Mouse (Mus musculus) adipocyte (in vitro differentiated cells): ENCODE data around the gene Btbd7.
A peak's percentile ranks its signal among the peaks of the same experiment; 100 is the strongest.

Experiments used
- DNase-seq: peaks from one replicate; pipeline ENCODE4 v3.0.0-alpha.2; 2016; ENCODE audit warnings: low spot score

Gene Btbd7

GRCm38 (mm10) chr12:102782841-102783240 is 95.4 kb downstream of the Btbd7 start:
- no peak for DNase-seq

DNA sequence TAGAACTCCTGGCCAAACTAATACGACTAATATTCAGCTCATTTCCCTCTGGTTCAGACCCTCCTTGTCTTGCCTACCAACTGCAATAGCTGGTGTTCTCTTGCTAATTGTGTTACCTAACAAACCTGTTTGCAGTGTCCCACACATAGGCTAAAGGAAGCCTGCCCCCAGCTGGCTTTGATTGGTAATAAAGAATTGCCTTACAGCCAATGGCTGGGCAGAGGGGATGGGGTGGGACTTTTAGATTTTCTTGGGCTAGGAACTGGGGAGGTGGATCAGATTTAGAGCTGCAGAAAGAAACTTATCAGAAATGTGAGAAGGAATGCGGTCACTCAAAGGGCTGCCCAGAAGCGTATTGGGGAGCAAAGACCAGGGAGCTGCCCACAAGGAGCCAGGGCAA is 98.8 kb downstream of the Btbd7 start:
- peak; percentile 16 for DNase-seq

- no peak for DNase-seq
These were observed 100.1 kb downstream of the Btbd7 start for GRCm38 (mm10) chr12:102778151-102778550.

DNA sequence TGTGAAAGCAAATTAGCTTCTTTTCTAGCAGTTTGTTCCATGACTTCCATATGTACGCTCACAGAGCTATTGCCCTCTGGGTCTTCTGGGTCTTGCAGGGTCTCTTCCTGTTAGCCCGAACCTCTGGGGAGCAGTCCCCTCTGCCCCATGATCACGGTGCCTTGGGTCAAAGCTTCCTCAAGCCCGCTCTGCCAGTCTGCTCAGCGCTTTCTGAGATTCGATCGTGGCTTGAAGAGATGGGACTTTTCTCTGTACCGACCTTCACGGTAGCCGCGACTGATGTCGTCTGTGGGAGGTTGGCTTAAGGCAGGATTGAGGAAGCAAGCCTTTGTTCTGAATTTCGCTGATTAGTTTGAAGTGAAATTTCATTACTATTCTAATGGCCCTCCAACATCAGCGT is 102.2 kb downstream of the Btbd7 start:
- DNase-seq = no peak

DNA sequence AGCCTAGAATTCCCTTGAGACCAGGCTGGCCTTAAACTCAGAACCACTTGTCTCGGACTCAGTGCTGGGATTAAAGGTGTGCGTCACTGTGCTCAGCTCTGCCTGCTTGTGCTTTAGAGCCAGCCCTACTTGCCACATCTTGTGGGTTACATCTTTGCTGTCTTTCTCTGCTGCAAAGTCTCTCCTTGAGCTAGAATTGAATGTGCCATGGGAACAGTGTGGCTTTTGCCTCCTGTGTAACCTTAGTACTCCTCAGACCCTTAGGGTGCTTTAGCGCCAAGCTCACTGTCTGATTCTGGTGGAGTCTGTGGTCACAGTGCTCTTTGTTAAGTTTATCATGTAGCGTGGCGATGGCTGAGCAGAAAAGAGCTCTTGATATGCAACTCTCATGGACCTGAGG is 105.6 kb downstream of the Btbd7 start:
- no peak for DNase-seq

DNA sequence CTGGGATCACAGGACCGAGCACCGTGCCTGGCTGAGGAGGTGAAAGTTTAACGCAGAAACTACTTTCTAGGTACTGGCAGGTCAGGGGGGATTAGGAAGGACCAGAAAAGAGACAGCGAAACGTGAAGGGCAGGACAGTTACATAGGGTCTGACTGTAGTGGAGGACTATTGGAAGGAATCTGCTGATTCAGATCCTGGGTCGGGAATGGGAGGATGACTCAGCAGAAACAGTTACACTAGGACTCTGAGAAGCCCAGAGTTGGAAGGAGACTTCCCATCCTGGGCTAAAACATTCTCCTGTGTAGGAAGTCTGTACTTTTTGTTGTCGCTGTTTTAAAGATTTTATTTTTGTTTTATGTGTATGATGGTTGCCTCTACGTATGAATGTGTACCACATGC is 106.7 kb downstream of the Btbd7 start:
- DNase-seq = no peak

DNA sequence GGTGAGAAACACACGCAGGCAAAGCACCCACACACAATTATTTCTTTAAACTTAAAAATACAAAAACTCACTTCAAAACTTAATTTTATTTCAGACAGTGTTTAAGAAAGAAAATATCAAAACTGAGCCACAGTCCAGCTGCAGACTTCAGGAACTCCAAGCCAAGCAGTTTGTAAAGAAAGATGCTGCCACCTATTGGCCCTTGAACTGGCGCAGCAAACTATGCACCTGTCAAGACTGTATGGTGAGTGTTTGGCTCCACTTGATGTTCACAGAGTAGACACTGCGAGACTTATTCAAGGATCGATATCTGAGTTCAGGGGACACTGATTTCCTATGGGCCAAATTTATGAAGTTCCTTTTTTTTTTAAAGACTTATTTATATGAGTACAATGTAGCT is 109.3 kb downstream of the Btbd7 start:
- DNase-seq = no peak

DNA sequence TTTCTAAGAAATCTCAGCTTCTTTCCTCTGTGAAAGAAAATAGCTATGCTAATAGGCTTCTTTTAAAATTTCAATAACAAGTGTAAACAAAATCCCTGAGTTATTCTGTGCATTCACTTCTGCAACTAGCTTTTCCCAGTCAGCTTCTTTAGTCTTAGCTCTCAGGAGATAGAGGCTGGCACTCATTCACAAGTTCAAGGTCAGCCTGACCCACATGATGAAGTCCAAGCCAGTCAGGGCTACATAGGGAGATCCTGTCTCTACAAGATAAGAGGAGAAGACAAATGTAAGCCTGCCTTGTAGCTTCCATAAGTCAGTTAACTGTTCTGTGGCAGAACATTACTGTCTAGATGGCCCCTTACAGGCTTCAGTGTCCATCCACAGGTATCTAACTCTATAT is 114.6 kb downstream of the Btbd7 start:
- DNase-seq = no peak

GRCm38 (mm10) chr12:102761668-102762067 is 116.6 kb downstream of the Btbd7 start:
- no peak for DNase-seq

DNA sequence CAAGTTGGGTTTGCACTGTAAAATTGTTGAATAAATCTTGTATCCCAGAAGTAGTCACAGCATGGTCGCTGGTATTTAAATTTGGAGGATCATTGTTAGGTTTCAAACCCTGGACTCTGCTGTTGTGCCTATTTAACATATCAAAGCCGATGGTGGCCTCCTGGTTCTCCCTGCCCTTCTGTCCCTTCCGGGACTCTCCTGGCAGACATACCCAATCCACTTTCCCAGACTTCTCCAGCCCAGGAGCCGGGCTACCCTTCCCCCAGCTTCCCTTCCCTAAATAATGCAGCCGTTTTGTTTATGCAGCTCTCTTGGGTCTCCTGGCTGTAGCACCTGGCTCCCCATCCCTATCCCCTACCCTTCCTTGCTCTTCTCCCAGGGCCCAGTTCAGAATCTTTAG is 119.3 kb downstream of the Btbd7 start:
- DNase-seq = peak; percentile 25

DNA sequence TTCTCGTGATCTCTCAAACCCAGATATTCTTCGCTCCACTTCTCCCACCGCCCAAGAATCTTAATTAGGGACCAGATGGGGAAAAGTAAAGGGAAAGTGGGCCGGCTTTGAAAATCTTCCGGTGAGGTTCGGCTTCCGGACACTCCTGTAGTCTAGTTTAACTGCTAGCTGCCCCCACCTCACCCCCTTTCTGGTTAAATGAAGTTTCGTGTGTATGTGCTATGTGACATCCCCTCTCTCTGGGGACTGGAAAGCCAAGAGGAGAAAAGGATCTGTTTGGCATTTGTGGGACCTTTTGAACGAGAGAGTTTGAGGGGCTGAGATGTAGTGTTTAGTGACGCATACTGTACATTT is 119.9 kb downstream of the Btbd7 start, which contains the start of gene Gm20604:
Gene Gm20604, minus strand, starts transcription at position 270 of the 354 bp plus-strand sequence.
- peak; percentile 33 for DNase-seq

GRCm38 (mm10) chr12:102757689-102758402 is 120.4 kb downstream of the Btbd7 start, which contains the start of the genes Gm28051, Gon7 and Ubr7:
Gene Gm28051, minus strand, starts transcription at chr12:102757765.
Gene Gon7, minus strand, starts transcription at chr12:102757803.
Gene Ubr7, plus strand, starts transcription at chr12:102757967.
- DNase-seq = peak; percentile 98

DNA sequence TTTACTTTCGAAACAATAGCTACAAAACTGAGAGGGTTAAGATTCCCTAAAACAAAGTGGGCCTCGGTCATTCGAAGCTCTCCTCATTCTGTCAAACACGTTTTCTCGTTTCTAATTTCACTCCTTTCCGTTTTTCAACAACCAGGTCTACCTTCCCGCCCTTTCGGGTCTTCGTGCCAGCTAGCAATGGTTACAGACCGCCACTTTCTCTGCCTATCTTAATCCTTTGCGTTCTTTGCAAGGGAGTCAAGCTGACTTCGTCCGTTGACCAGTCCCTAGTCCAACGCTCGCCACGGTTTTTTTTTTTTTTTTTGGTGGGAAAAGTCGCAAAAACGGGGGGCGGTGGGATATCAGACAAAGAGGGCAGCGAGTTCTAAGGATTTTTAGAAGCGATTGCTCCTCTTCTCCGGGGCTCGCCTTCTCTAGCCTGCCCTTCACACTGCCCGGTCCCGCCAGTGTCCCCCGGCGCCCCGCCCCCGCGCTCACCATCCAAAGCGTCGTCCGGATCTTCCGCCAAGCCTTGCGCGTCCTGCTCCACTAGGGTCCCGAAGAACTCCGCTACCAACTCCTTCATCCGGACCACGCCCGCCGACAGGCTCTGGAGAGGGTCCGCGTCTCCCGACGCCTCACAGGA is 121.1 kb downstream of the Btbd7 start:
- DNase-seq = no peak

- DNase-seq = no peak
These were observed 122.0 kb downstream of the Btbd7 start for GRCm38 (mm10) chr12:102756304-102756703.

DNA sequence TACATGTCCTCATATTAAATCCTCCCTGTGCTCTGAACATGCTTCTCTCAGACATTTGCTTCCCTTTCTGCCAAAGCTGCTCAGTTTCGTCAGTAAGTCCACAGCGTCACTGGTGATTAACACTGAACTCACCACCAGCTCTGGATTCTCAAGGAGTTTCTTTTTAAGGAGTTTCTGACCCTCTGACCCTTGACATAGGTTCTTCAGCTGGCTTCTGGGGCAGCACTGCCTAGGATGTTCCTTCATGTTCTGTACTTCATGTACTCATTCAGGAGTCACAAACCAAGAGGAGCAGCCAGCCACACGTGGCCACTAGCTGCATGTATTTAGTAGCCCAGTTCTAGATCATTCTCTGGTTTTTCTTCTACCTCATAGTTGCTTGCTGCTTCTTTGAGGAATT is 130.0 kb downstream of the Btbd7 start:
- peak; percentile 21 for DNase-seq

DNA sequence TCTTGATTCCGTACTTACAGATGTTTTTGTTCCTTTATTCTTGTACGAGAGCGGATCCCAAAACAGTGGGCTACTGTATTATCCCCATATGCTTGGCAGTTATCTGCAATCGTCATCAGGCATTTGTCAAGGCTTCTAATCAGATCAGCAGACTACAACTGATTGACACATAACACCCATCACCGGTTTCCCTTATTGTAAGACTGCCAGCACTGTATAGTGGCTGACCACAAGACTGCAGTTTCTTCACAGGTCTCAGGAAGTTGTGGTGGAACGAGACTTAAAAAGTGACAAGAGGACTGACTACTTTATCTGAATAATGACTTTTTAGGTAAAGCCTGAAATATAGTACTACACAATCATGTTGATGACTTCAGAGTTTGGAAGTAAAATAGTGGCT is 133.4 kb downstream of the Btbd7 start:
- peak; percentile 29 for DNase-seq

- DNase-seq = peak; percentile 84
These were observed 134.4 kb downstream of the Btbd7 start, which contains the start of the genes Moap1 and Tmem251 for GRCm38 (mm10) chr12:102743589-102744574. Gene Moap1, minus strand, starts transcription at chr12:102743661. Gene Tmem251, plus strand, starts transcription at chr12:102743762.

DNA sequence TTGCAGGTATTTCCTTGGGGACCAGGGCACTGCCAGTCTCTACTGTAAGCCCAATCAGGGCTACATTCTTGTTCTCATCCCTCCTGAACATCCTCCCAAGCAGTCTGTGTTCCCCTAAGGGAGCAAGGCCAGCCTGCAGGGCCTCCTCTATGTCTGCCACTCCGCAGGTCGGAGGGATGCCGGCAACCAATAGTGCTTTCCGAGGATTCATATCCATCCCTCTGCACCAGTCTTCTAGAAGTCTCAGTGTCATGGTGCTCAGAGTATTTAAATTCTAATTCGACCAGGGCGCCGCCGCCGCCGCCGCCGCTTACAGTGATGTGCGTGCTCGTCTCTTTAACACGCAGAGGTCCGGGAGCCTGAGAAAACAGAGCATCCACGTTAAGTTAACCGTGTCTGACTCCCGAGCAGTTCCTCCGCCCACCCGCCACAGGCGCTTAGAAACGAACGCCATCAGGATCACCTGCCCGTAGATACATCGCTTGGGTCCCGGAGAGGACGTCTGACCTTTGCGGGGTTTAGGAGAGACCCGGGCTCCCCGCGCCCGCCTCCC is 135.2 kb downstream of the Btbd7 start:
- DNase-seq = no peak

DNA sequence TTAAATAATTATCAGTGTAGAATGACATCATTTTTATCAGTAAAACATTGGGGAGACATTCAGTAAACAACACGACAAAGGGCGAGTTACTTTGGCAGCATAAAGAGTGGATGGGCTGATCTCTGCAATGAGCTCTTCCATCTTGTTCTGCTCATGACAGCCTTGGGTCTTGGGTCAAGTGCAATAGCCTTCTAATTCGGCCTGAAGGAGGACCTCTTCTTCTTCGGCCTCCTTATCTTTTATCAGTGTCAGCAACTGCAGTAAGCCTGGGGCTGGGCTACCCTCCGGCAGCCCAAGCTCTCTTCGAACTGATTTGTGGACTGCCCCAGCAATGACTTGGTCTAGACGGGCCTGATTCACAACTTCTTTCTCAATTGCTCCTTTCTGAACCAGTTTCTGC is 136.2 kb downstream of the Btbd7 start:
- DNase-seq = no peak

DNA sequence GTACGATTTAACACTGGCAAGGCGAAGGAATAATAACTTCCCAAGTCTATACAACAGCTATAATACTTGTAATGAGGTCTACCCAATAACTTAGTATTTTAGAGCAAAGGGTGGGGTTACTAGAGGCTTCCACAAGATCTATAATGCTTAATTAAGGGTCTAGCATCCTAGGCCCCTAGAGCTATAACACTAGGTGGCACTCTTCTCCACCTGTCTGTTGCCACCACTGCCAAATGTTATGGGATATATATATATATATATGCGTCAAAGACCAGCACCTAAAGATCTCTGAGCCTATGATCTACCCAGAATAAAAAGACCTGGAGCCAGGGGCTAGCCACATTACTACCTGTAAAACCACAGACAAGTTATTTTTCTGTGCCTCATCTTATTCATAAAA is 138.0 kb downstream of the Btbd7 start:
- no peak for DNase-seq

DNA sequence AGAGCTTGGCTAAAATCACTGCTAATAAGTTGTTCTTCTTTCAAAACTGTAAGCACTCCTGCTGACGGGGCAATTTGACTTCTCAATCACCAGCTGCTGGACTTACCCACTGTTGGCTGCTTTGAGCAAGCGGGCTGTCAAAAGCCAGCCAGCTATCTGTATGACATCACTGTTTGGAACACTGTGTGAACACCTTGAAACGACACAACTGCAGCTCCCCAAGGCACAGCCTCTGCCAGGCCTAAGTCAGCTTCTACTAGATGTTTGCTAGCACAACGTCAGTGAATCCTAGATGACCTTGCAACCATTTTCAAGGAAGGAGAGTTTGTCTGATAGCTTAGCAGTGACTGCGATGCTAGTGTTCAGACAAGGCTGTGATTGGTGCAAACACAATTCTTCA is 139.2 kb downstream of the Btbd7 start:
- no peak for DNase-seq

DNA sequence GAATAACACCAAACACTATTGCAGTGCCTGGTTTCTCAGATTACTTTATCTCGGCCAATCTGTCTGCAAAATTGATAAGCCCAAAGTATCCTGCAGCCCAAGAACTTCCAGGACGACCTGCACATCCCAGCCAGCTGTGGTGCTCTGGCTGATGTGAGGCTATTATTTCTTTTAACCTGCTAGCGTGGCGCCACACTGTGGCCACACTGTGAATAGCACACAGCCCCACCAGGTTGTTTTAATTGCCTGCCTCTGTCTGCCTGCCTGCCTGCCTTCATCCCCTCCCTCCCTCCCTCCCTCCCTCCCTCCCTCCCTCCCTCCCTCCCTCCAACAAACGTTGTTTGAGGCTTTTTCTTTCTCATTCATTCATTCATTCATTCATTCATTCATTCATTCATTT is 144.9 kb downstream of the Btbd7 start:
- DNase-seq = peak; percentile 52
